Mouse (Mus musculus): ENCODE measurements around the gene Gja6. TPM values are rescaled to one million over a fixed set of nuclear protein-coding genes. Genes with fewer than 3 reads are reported as not detected.

Gja6 gene
- polyA plus RNA-seq, 1 experiment: not detected

Other genes with a start within 250 kb of the Gja6 start
- gene Ppef1, start 171.3 kb downstream of the Gja6 start, polyA plus RNA-seq (2012; ENCODE audit: insufficient read depth, insufficient read length, missing spikeins): not detected in 2 replicates
- not detected in 2 replicates for gene Rs1, start 139.0 kb downstream of the Gja6 start, polyA plus RNA-seq (2012; ENCODE audit: insufficient read depth, insufficient read length, missing spikeins)
- gene Cdkl5, start 87.7 kb upstream of the Gja6 start, polyA plus RNA-seq (2012; ENCODE audit: insufficient read depth, insufficient read length, missing spikeins): 1.3 and 2.0 TPM in 2 replicates
- gene Scml2, start 210.1 kb upstream of the Gja6 start, polyA plus RNA-seq (2012; ENCODE audit: insufficient read depth, insufficient read length, missing spikeins): not detected in 2 replicates

Data from brown adipose tissue, adult 24 weeks (tissue).